Comparison of ENCODE assay signal across 35 mouse cellular contexts in genomic region chr19:15592821-15593220, GRCm38 (mm10).
"Had no signal": no experiment of that assay in that cellular context is flagged by ENCODE, and none has a peak within 500 bp of the region (broad histone marks: within the 10 kb centered on the region; RNA-seq: fewer than 3 reads in every experiment).

No protein-coding gene starts in this region.

- H3K36me3 ChIP-seq: heart, embryonic 10.5 days; heart, embryonic 12.5 days; heart, embryonic 13.5 days; heart, embryonic 15.5 days; hindbrain, embryonic 10.5 days; hindbrain, embryonic 12.5 days; hindbrain, embryonic 13.5 days; hindbrain, embryonic 15.5 days; intestine, embryonic 15.5 days; kidney, embryonic 15.5 days had no signal

- H3K27ac ChIP-seq: heart, embryonic 10.5 days; heart, embryonic 13.5 days; heart, embryonic 15.5 days; hindbrain, embryonic 10.5 days; hindbrain, embryonic 12.5 days; hindbrain, embryonic 13.5 days; hindbrain, embryonic 14.5 days; hindbrain, embryonic 15.5 days; hindbrain, postnatal 0 days; intestine, embryonic 15.5 days; kidney, embryonic 15.5 days; kidney, postnatal 0 days; layer of hippocampus, adult 2 months had no signal

- H3K4me2 ChIP-seq: heart, embryonic 11.5 days; heart, embryonic 12.5 days; heart, embryonic 13.5 days; heart, embryonic 15.5 days; hindbrain, embryonic 12.5 days; hindbrain, embryonic 13.5 days; hindbrain, embryonic 14.5 days; hindbrain, embryonic 15.5 days; intestine, embryonic 15.5 days; kidney, embryonic 15.5 days had no signal

- ATAC-seq: hindbrain, embryonic 16.5 days; hindbrain, postnatal 0 days; inflammation-experienced regulatory T-cells, adult 6 months; intestine, embryonic 15.5 days; intestine, embryonic 16.5 days; intestine, postnatal 0 days had no signal

- H3K9me3 ChIP-seq: heart, embryonic 10.5 days; heart, embryonic 12.5 days; heart, embryonic 13.5 days; heart, embryonic 15.5 days; hindbrain, embryonic 10.5 days; hindbrain, embryonic 12.5 days; hindbrain, embryonic 13.5 days; hindbrain, embryonic 15.5 days; intestine, embryonic 15.5 days; kidney, embryonic 15.5 days had no signal

- DNase-seq: heart, postnatal 10 days; heart, postnatal 14 days; heart, postnatal 36 days; heart, postnatal 4 days; kidney, adult 11 months; kidney, adult 18-20 months; kidney, adult 2 months; kidney, adult 8-10 months; kidney, adult 9 months; kidney, postnatal 10 days; kidney, postnatal 14 days; kidney, postnatal 25 days; kidney, postnatal 36 days; kidney, postnatal 4 days; layer of hippocampus, adult 9-11 months; layer of hippocampus, postnatal 36 days had no signal

- H3K4me1 ChIP-seq: heart, embryonic 10.5 days; heart, embryonic 12.5 days; heart, embryonic 13.5 days; heart, embryonic 15.5 days; hindbrain, embryonic 10.5 days; hindbrain, embryonic 12.5 days; hindbrain, embryonic 13.5 days; hindbrain, embryonic 15.5 days; intestine, embryonic 15.5 days; kidney, embryonic 15.5 days had no signal

- H3K27me3 ChIP-seq: heart, embryonic 12.5 days; heart, embryonic 13.5 days; heart, embryonic 15.5 days; hindbrain, embryonic 12.5 days; hindbrain, embryonic 13.5 days; hindbrain, embryonic 15.5 days; intestine, embryonic 15.5 days; kidney, embryonic 15.5 days had no signal

- H3K9ac ChIP-seq: heart, embryonic 12.5 days; heart, embryonic 13.5 days; heart, embryonic 15.5 days; hindbrain, embryonic 12.5 days; hindbrain, embryonic 13.5 days; hindbrain, embryonic 14.5 days; hindbrain, embryonic 15.5 days; intestine, embryonic 15.5 days; kidney, embryonic 15.5 days had no signal

- H3K4me3 ChIP-seq: heart, embryonic 10.5 days; heart, embryonic 12.5 days; heart, embryonic 13.5 days; heart, embryonic 15.5 days; hindbrain, embryonic 10.5 days; hindbrain, embryonic 12.5 days; hindbrain, embryonic 13.5 days; hindbrain, embryonic 15.5 days; intestine, embryonic 15.5 days; kidney, embryonic 15.5 days; layer of hippocampus, adult 2 months had no signal
